Mouse (Mus musculus) adrenal gland, postnatal 4 days (tissue): ENCODE measurements around the gene Sumf1. TPM values are rescaled to one million over a fixed set of nuclear protein-coding genes. Genes with fewer than 3 reads are reported as not detected.

Experiments
- DNase-seq, 2 experiments: peaks; one replicate each; pipeline ENCODE4 v3.0.0; 2021 to 2022; ENCODE audit warnings: low spot score in 2 of 2, mixed read lengths in 2 of 2
- total RNA-seq, 2 experiments: library from RNA; stranded (reverse); gene quantifications; 2 replicates each; pipeline ENCODE4 v1.2.3; 2021

The Sumf1 gene
- total RNA-seq, 2 experiments from 2014 or later: 34.7 to 39.2 TPM

DNA sequence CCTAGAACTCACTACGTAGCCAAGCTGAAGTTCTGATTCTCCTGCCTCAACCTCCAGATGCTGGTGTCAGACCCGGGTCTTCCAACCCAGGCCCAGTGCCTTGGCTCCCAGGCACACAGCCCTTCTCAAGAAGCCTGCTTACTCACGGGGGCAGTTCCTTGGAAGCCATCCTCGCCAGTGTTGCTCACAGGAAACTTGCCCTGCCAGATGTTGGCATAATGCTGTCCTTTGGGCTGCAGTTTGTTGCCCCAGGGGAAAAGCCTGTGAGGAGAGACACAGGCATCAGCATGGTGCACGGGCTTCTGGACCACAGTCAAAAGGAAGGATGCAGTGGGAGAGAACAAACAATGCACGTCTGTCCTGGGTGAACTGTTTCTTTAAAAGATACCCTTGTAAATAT is 33.3 kb downstream of the Sumf1 start:
- no peak for DNase-seq

DNA sequence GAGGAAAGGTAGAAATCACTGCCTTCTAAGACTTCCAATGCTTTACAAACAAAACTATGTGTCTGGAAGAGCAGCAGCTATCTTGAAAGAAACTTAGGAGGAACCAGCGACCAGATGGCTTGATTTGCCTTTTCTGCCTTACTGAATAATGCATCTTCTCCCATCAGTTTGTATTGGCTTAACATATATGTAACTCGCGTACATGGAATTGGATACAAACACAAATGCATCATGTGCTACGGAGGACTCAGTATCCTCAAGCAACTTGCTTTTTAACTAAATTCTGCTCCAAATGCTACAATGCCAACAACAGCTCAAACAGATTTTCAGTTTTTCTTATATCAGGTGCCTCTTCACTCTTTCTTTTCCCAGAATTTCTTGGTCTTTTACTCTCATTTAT is 36.1 kb downstream of the Sumf1 start:
- no peak for DNase-seq

DNA sequence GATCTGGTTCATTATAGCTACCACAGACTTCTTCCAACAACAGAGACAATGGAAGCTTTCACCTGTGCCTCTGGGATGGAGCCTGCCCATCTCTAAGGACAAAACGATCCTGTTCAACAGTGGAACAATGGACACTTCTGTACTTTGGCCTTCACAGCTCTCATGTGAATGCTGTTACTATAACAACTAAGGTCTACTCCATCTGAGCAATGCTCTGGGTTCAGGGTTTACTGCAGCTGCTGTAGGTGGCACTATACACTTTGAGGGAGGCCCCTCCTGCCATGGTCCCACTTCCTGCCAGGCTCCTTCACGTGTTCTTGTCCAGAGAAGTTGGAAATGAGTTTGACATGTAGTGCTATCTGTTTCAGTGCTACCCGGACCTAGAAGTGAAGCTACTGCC is 36.9 kb downstream of the Sumf1 start:
- DNase-seq: no peak

- no peak for DNase-seq
Measured at GRCm38 (mm10) chr6:108146637-108147036, 38.7 kb downstream of the Sumf1 start.

GRCm38 (mm10) chr6:108145941-108146588 is 39.3 kb downstream of the Sumf1 start:
- DNase-seq: no peak

DNA sequence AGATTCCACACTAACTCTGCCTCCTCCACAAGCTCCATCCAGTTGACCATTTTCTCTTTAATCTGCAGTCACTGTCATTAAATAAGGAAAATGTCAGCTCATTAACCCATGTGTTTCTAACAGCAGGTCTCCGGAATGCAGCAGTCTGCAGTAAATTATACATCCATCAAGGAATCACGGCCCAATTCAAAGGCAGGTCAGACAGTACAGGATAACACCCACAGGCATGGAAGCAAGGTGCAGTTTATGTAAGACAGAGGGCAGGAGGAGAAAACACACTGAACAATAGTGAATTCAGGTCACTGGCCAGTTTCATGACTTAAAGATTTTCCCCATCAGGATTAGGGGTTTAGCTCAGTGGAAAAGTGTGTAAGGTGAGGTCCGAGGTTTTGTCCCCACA is 40.1 kb downstream of the Sumf1 start:
- no peak for DNase-seq

GRCm38 (mm10) chr6:108142796-108143195 is 42.6 kb downstream of the Sumf1 start:
- no peak for DNase-seq

- no peak for DNase-seq
Measured at GRCm38 (mm10) chr6:108140722-108141490, 44.5 kb downstream of the Sumf1 start.

- no peak for DNase-seq
Measured at GRCm38 (mm10) chr6:108137031-108137430, 48.4 kb downstream of the Sumf1 start.

DNA sequence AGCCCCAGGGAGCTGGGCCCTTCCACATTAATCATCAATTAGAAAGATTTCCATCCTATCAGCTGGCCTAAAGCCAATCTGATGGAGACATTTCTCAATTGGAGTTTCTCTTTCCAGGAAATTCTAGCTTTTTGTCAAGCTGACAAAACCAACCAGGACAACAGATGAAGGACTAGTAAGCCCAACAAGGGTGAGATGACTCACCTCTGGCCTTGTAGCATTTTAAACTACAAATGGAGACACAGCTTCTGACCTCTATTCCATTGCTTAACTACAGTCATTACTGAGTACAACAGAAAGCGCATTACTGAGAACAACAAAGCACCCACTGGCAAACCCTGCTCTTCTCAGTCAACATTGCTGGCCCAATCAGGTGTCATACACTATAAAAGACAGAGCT is 49.1 kb downstream of the Sumf1 start:
- peak in 1 of 2 experiments; percentile 13 for DNase-seq

GRCm38 (mm10) chr6:108132268-108132935 is 53.0 kb downstream of the Sumf1 start:
- DNase-seq: no peak

GRCm38 (mm10) chr6:108130718-108131117 is 54.7 kb downstream of the Sumf1 start:
- no peak for DNase-seq

GRCm38 (mm10) chr6:108126631-108127030 is 58.8 kb downstream of the Sumf1 start:
- no peak for DNase-seq

DNA sequence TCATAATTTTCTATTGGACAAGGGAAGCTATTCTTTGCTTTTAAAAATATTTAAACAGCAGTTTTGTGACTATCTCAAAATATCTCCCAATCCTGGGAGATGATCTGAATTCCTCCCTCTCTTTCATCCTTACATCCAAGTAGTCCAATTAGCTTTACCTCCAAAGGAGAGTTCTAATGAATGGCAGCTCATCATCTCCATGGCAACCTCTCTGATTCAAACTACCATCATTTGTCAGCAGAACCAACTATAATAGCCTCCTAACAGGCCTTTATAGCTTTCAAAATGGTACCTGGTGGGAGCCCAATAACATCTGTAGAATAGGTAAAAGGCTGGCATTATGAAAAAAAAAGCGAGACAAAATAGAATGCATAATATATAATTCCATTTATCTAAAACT is 59.9 kb downstream of the Sumf1 start:
- no peak for DNase-seq

DNA sequence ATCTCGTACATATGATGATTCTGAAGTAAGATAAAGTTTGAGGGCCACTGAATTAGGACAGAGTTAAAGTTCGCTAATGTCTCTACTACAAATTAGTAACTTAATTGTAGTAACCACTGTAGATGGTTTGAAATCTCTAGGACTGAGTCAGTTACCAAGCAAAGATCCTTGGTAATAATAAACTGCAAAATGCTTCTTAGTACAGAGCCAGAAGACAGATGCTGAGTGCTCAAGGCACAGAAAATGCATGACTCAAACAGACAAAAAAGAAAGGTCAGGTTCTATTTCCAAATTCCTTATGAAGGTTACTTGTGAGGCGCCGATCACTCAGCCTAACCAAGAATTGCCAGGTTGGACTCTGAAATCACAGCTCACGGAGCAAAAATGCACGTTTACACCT is 67.5 kb downstream of the Sumf1 start:
- no peak for DNase-seq

- DNase-seq: no peak
Measured at GRCm38 (mm10) chr6:108114971-108115370, 70.4 kb downstream of the Sumf1 start.

DNA sequence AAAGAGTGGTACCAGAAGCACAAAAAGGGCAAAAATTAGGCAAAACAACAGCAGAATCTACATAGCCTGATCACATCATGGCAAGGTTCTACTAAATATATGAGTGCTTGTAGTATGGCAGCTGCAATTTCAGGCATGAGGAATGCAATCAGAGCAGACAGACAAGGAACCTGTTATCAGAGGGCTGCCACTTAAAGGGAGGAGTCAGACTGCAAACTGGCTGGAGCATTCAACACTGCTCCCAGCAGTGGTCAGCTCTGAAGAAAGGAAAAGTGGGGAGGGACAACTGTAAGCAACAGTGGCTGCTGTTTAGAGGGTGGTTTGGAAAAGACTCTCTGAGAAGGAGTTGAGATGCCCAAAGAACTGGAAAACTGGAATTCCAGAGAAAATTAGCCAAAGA is 73.7 kb downstream of the Sumf1 start:
- DNase-seq: no peak

- no peak for DNase-seq
Measured at GRCm38 (mm10) chr6:108110336-108110735, 75.0 kb downstream of the Sumf1 start.

DNA sequence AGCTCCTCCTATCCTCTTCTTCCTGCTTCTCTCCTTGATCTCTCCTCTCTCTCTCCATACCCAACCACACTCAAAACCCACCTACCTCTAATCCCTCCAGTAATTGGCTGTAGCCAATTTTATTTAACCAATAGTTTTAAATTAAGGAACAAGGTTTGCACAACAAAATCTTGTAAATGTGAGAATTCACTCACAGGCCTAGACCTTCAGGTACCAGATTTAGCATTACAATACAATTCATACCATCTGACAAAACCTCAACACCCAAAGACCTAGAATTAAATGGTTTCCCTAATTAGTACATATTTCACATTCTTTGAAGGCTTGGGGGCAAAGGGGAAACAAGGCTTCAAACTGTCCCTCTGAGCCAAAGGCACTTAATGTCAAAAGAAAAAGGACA is 78.0 kb downstream of the Sumf1 start:
- DNase-seq: no peak

DNA sequence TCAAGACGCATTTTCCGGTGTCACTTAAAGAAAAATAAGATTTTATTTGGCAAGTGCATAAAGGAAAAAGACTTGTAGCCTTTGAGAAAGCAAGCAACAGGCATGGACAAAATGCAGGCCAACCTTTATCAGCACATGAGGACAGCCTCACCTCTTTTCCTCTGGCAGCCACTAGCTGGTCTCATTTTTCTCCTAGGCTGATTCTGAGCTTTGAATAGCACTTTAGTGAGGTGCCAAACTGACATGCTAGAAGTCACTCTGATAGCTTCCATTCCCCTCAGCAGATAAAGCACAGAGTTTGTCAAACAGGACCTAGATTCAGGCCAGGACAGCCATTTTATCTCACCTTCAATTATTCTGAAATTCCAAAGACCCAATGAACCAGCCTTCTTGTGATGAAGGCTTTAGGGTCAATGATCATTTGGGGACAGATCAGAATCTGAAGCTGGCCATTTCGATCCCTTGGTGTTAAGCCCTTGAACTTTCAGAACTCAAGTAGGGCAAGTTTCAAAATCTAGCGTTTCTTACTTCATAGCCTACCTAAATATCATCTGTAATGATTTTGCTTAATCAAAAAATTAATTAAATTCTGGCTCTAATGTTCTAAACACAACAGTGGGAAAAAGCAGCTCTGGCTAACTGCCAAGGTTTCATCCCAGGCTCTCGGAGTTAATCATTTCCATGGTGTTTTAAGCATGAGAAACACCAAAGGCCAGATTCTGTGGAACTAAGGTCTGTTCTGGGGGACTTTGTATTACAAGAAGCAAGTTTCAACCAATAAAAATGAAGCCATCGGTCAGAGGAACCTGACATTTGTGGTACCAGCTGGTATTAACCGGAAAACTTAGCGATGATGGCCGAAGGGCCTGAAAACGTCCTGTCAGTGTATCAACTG is 83.2 kb downstream of the Sumf1 start:
- no peak for DNase-seq

- no peak for DNase-seq
Measured at GRCm38 (mm10) chr6:108098846-108099217, 86.5 kb downstream of the Sumf1 start.
